Mouse (Mus musculus) embryonic fibroblast, embryonic 13.5 days (primary cell): ENCODE data around the gene 2010300C02Rik. TPM values are rescaled to one million over a fixed set of nuclear protein-coding genes. Genes with fewer than 3 reads are reported as not detected.

ENCODE experiments used
- H3K27ac ChIP-seq: 2 replicates; pipeline ENCODE4 v1.5.1; 2012; ENCODE audit warnings: low read length, control low read depth, inconsistent platforms; ENCODE audit not compliant: insufficient read depth
- H3K4me1 ChIP-seq: 2 replicates; pipeline ENCODE4 v1.6.1; 2011; ENCODE audit warnings: low read length; ENCODE audit not compliant: control insufficient read depth, insufficient read depth
- H3K4me3 ChIP-seq: 2 replicates; pipeline ENCODE4 v1.5.1; 2011; ENCODE audit warnings: mild to moderate bottlenecking, control low read depth, low read length; ENCODE audit not compliant: insufficient read depth
- CTCF ChIP-seq: IDR thresholded peaks from 2 replicates; pipeline ENCODE4 v1.5.1; 2011; ENCODE audit warnings: mild to moderate bottlenecking, control low read depth, low read length, moderate library complexity, borderline replicate concordance; ENCODE audit not compliant: insufficient read depth
- POLR2A ChIP-seq: IDR thresholded peaks from 2 replicates; pipeline ENCODE4 v1.6.1; 2011; ENCODE audit warnings: low read depth, mild to moderate bottlenecking, control low read depth, low read length, moderate library complexity
- polyA plus RNA-seq: library from polyadenylated mRNA; stranded (reverse); fragments of >200 nt; gene quantifications from 2 replicates; pipeline ENCODE4 v1.2.4, GENCODE M21; 2011; ENCODE audit warnings: low read depth; ENCODE audit not compliant: missing spikeins, insufficient read length

Gene 2010300C02Rik
- polyA plus RNA-seq, 1 experiment = 0.18 TPM

GRCm38 (mm10) chr1:37643794-37644365, 76.0 kb downstream of the 2010300C02Rik start:
- Histone ChIP-seq H3K27ac (no peak overlapping the region), H3K4me1 (no peaks in the 10 kb centered on the region), H3K4me3 (no peak overlapping the region)
- TF ChIP-seq CTCF = no peak
- no peak for TF ChIP-seq POLR2A

GRCm38 (mm10) chr1:37641361-37641760, 78.5 kb downstream of the 2010300C02Rik start:
- H3K4me1 ChIP-seq = no peaks in the 10 kb centered on the region
- no peak for TF ChIP-seq POLR2A
- no peak for TF ChIP-seq CTCF
- no peak overlapping the region for H3K4me3 ChIP-seq
- H3K27ac ChIP-seq = no peak overlapping the region

GRCm38 (mm10) chr1:37639101-37639500, 80.8 kb downstream of the 2010300C02Rik start:
- no peak overlapping the region for H3K4me3 ChIP-seq
- peak; percentile 87; the same call in 1 of the 2 replicates for TF ChIP-seq CTCF
- TF ChIP-seq POLR2A = no peak
- H3K4me1 ChIP-seq = no peaks in the 10 kb centered on the region
- no peak overlapping the region for H3K27ac ChIP-seq

- Histone ChIP-seq H3K27ac (no peak overlapping the region), H3K4me3 (no peak overlapping the region), H3K4me1 (no peaks in the 10 kb centered on the region)
- TF ChIP-seq POLR2A (no peak), CTCF (no peak)
Observed at GRCm38 (mm10) chr1:37638560-37638959, 81.3 kb downstream of the 2010300C02Rik start.

GRCm38 (mm10) chr1:37637571-37637970, 82.3 kb downstream of the 2010300C02Rik start:
- TF ChIP-seq CTCF (no peak), POLR2A (no peak)
- no peaks in the 10 kb centered on the region for H3K4me1 ChIP-seq
- H3K4me3 ChIP-seq = no peak overlapping the region
- no peak overlapping the region for H3K27ac ChIP-seq

- TF ChIP-seq CTCF = no peak
- no peak for TF ChIP-seq POLR2A
- Histone ChIP-seq H3K4me1 (no peaks in the 10 kb centered on the region; the same call in 1 of the 2 replicates), H3K27ac (no peak overlapping the region), H3K4me3 (no peak overlapping the region)
Observed at GRCm38 (mm10) chr1:37636824-37637223, 83.1 kb downstream of the 2010300C02Rik start.

- no peak for TF ChIP-seq CTCF
- TF ChIP-seq POLR2A = no peak
- Histone ChIP-seq H3K4me3 (no peak overlapping the region), H3K27ac (no peak overlapping the region), H3K4me1 (no peaks in the 10 kb centered on the region; the same call in 1 of the 2 replicates)
Observed at GRCm38 (mm10) chr1:37636169-37636568, 83.7 kb downstream of the 2010300C02Rik start.

GRCm38 (mm10) chr1:37635716-37636115, 84.2 kb downstream of the 2010300C02Rik start:
- Histone ChIP-seq H3K4me3 (no peak overlapping the region), H3K27ac (no peak overlapping the region), H3K4me1 (no peaks in the 10 kb centered on the region; the same call in 1 of the 2 replicates)
- TF ChIP-seq CTCF = no peak
- TF ChIP-seq POLR2A = no peak

- H3K27ac ChIP-seq = no peak overlapping the region
- H3K4me3 ChIP-seq = no peak overlapping the region
- TF ChIP-seq POLR2A = no peak
- TF ChIP-seq CTCF = peak; percentile 85; the same call in 1 of the 2 replicates
- no peaks in the 10 kb centered on the region; the same call in 1 of the 2 replicates for H3K4me1 ChIP-seq
Observed at GRCm38 (mm10) chr1:37634658-37635057, 85.2 kb downstream of the 2010300C02Rik start.

- Histone ChIP-seq H3K4me1 (no peaks in the 10 kb centered on the region; the same call in 1 of the 2 replicates), H3K27ac (no peak overlapping the region), H3K4me3 (no peak overlapping the region)
- TF ChIP-seq POLR2A (no peak), CTCF (no peak)
Observed at GRCm38 (mm10) chr1:37633516-37633915, 86.4 kb downstream of the 2010300C02Rik start.

- no peaks in the 10 kb centered on the region; the same call in 1 of the 2 replicates for H3K4me1 ChIP-seq
- TF ChIP-seq POLR2A = no peak
- no peak for TF ChIP-seq CTCF
Observed at GRCm38 (mm10) chr1:37632425-37632824, 87.5 kb downstream of the 2010300C02Rik start.

GRCm38 (mm10) chr1:37631456-37631855, 88.4 kb downstream of the 2010300C02Rik start:
- no peak overlapping the region for H3K27ac ChIP-seq
- no peak overlapping the region for H3K4me3 ChIP-seq
- TF ChIP-seq POLR2A (no peak), CTCF (no peak)
- no peaks in the 10 kb centered on the region; the same call in 1 of the 2 replicates for H3K4me1 ChIP-seq

More at GRCm38 (mm10) chr1:37632425-37632824, 87.5 kb downstream of the 2010300C02Rik start:
- H3K27ac ChIP-seq = no peak overlapping the region
- no peak overlapping the region for H3K4me3 ChIP-seq
